Mouse (Mus musculus): ENCODE measurements around the gene Ifih1.

Ifih1 gene

DNA sequence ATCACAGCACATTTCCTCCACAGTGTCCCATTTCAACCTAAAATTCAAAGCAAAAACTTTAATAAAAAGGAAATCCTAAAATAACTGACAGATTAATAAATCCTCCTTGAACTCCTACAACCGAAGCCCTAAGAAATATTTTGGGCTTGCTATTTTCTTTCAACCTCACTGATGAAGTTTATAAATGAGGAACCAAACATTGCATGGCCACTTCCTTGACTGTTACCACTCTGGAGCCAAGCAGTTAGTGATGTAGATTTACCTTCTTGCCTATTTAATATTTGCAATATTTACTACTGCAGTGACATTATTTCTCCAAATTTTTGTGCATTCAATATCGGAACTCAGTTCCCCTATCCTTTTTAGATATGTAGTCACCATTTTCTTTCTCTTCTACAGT lies 6.2 kb downstream of the Ifih1 start:
- DNase-seq (ENCODE audit: low read depth, low spot score): no peak

- DNase-seq (ENCODE audit: low read depth, low spot score): no peak
Measured at GRCm38 (mm10) chr2:62630446-62630845, 15.6 kb downstream of the Ifih1 start.

DNA sequence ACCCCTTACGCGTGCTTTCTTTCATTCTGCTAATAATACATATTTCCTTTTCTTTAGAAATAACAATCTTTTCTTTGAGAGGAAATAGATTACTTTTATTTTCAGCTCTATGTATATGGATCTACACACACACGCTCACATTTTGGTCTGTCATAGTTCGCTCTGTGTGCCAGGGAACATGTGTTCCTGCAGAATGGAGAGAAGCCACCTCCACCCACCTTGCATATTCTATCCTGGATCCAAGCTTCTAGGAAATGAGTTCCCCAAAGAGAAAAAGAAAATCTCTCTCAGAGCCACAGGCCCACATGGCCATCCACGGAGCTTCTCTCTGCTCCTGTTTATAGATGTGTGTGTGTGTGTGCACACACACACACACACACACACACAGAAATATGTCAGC lies 17.7 kb downstream of the Ifih1 start:
- DNase-seq (ENCODE audit: low read depth, low spot score): no peak

DNA sequence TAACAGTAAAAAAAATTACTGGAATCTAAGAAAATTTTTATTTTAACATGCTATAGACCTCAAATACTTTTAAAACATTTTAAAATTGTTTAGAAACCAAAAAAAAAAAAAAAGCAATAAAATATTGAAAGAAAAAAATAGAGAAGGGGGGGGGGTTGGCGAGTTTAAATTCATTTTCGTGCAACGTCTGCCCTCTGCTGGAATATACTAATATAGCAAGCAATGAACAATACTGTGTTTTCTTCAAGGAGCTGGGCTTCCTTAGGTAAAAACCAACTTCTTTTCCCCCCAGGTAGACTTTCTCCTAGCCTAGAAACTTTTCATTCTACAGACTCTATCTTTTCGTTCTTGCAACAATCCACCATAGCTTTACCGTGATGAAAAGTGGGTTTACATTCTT lies 18.3 kb downstream of the Ifih1 start:
- DNase-seq (ENCODE audit: low read depth, low spot score): no peak

DNA sequence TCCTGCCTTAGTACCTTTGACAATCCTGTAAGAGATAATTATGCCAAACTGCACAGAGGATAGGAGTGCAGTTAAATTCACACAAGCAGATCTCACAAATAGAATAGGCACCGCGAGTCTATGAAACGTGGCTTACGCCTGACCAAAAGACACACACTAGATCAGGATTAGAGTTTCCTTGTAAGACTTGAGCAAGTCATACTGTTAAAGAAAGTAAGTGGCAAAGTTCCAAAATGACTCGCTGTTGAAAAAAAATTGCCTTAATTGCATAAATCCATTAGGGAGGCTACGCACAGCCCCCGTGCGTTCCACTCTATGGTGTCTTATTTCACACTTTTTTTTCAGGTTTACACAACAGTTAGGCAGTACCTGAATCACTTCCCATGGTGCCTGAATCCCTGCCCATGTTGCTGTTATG lies 23.0 kb downstream of the Ifih1 start:
- DNase-seq (ENCODE audit: low read depth, low spot score): no peak

GRCm38 (mm10) chr2:62619679-62620078 lies 26.4 kb downstream of the Ifih1 start:
- no peak for DNase-seq (ENCODE audit: low read depth, low spot score)

- no peak for DNase-seq (ENCODE audit: low read depth, low spot score)
Measured at GRCm38 (mm10) chr2:62618934-62619341, 27.1 kb downstream of the Ifih1 start.

DNA sequence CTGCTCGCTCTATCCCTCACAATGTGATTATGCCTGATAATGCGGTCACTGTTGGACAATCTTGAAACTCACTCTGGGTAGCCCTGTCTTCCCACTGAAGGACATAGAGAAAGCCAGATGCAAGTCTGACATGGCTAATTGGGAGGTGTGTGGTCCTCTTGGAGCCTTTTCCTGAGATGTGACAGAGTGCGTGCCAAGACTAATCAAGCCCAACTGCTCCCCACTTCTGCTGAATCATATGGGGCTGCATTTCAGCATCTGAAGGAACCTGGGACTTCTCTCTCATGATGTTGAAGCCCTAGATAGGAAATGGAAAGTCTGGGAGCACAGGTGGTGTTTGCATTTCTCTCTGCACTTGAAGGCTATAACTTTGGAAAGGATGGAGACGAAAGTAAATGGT lies 32.9 kb downstream of the Ifih1 start:
- no peak for DNase-seq (ENCODE audit: low read depth, low spot score)

- no peak for DNase-seq (ENCODE audit: low read depth, low spot score)
Measured at GRCm38 (mm10) chr2:62606205-62606604, 39.9 kb downstream of the Ifih1 start.

DNA sequence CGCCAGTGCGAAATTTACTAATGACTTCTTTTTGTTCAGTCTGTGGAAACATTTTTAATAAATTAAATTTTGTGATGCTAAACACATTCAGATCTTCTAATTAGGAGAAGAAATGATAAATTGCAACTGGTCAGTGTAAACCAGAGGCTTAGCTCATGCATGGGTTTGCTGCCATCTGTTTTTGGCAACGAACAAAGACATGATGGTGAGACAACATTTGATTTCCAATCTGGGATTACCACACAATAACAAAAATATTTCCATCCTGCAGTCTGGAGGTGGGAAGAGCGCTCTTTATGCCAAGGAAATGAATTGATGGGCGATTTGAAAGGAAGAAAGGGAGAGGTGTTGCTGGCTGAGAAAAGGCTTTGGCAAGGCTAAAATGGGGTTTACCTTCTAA lies 42.5 kb downstream of the Ifih1 start:
- no peak for DNase-seq (ENCODE audit: low read depth, low spot score)

GRCm38 (mm10) chr2:62596586-62596985 lies 49.5 kb downstream of the Ifih1 start:
- DNase-seq (ENCODE audit: low read depth, low spot score): no peak

GRCm38 (mm10) chr2:62594491-62594890 lies 51.6 kb downstream of the Ifih1 start:
- DNase-seq (ENCODE audit: low read depth, low spot score): no peak

DNA sequence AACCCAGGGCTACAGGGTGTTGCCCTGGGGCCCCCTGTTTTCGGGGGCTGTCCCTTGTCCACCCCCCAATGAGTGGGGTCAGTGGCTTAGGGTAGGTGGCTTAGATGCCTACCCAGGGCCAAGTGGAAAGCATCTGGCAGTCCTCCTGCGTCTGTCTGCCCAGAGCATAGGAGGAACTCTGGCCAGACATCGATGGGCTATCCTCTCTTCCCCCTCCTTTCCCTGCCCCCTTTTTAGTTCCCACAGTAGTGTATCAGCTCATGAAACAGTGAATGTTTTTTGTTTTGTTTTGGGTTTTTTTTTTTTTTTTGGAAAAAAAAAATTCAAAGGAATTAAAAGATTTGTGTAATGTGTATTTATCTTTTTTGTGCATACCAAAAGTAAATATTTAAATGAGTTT lies 54.5 kb downstream of the Ifih1 start:
- no peak for DNase-seq (ENCODE audit: low read depth, low spot score)

- no peak for DNase-seq (ENCODE audit: low read depth, low spot score)
Measured at GRCm38 (mm10) chr2:62589333-62589732, 56.7 kb downstream of the Ifih1 start.

DNA sequence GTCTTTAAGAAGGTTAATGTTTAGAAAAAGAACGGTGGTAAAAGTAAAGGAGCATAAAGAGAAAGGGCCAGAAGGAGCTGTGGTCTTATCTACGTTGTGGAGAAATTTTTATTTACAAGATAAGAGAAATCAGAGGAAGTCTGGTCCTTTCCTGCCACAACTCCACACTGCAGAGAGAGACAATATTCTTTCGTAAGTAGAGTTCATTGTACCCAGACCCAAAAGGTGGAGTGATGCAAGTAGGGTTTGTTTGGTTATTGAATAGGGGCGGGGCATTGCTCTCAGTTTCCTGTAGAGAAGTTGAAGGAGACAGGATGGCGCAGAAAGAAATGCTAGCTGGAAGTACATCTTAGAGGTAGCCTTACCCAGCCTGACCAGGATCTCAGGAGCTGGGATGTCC lies 60.3 kb downstream of the Ifih1 start:
- no peak for DNase-seq (ENCODE audit: low read depth, low spot score)

GRCm38 (mm10) chr2:62574962-62575361 lies 71.1 kb downstream of the Ifih1 start:
- no peak for DNase-seq (ENCODE audit: low read depth, low spot score)

DNA sequence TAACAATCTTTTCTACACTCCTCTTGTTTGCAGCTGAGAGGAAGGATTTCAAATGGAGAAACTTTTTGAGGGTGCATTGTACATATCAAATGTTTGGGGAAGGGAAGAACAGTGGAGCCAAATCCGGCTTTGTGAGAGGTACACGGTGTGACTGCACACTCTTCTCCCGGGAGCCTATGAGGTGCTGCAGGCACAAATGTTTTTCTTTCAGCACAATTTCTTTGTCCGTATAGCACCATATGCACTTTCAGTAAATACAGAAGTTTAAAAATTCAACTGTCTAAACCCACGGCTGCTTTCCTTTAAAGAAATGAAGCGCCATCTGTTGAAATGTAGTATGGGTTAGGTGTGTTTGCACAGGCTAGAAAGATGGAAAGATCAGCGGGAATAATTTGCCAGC lies 71.8 kb downstream of the Ifih1 start:
- DNase-seq (ENCODE audit: low read depth, low spot score): no peak

GRCm38 (mm10) chr2:62573753-62574159 lies 72.3 kb downstream of the Ifih1 start, which contains the start of gene Fap:
Gene Fap, minus strand, starts transcription at chr2:62574075.
- DNase-seq (ENCODE audit: low read depth, low spot score): no peak

DNA sequence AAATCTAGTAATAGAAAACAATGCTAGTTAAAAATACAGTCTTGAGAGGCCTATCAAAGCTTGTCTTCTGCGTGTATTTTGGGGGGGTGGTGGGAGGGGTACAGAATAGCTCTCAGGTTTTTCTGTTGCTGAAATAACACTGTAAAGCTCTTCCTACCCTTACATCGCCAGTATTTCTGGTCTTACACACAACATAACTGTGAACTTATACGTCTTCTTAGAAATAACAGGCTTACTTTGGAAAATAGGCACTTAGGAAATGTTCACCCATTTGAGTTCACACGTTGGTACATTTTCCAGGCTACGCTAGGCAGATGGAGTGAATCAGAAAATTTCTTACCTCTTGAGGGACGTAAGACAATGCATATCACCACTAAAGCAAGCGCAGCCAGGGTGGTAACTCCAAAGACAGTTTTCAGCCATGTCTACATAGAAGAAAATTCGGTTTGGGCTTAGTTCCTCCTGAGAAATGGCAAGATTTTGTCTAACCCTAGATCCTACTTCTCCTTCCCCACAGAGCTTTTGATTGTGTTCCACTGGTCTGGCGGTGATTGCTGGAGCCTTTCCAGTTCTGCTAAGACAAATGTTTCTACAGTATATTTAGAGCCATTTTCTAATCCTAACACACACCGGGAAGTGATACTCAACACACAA lies 72.8 kb downstream of the Ifih1 start:
- no peak for DNase-seq (ENCODE audit: low read depth, low spot score)

- no peak for DNase-seq (ENCODE audit: low read depth, low spot score)
Measured at GRCm38 (mm10) chr2:62564687-62565086, 81.4 kb downstream of the Ifih1 start.

GRCm38 (mm10) chr2:62562661-62563485 lies 83.2 kb downstream of the Ifih1 start:
- no peak for DNase-seq (ENCODE audit: low read depth, low spot score)

- no peak for DNase-seq (ENCODE audit: low read depth, low spot score)
Measured at GRCm38 (mm10) chr2:62557417-62557816, 88.6 kb downstream of the Ifih1 start.

DNA sequence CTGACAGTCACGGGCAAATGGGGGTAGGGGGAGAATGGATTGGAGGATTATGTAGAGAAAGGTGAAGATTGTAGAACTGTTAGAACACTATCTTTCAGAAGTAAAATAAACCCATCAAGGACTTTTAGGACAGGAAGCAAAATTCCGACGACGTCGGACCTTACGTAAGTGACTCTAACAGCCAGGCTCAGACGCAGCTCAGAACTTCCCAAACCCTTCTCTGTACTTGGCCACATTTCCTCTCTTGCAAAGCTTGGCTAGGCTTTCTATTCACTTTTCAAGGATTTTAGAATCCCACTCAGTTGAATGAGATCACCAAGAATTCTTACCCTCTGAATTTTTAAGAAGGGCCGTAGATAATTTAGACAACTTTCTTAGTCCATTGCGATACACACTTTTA lies 89.7 kb downstream of the Ifih1 start:
- no peak for DNase-seq (ENCODE audit: low read depth, low spot score)
